Mouse (Mus musculus): ENCODE data around the gene Zap70.

DNA sequence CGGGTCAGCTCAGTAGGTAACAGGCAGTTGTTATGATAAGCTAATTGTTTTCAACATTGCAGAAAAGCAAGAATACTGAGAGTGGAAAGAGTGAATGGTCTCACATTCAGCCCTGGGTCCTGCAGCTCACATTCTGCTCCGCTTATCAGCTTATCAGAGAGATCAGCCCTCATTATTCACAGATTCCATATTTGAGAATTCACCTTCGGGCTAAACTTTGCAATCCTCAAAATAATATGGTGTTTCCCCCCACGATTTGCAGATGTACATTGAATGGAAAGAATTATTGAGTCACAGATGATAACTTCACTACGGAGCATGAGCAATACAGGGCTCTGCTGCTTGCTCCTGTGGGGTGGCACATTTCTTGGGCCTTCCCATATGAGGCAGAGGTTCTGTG, 7.2 kb downstream of the Zap70 start:
- no peak for TF ChIP-seq CTCF (IDR thresholded peaks at IDR 0.05; ENCODE audit: extremely low read depth, insufficient read depth, insufficient read length, insufficient replicate concordance)
- TF ChIP-seq POLR2A (IDR thresholded peaks at IDR 0.05; ENCODE audit: low read depth, low read length): no peak
